15 mouse cellular contexts compared by ENCODE assay signal in the genomic region with DNA sequence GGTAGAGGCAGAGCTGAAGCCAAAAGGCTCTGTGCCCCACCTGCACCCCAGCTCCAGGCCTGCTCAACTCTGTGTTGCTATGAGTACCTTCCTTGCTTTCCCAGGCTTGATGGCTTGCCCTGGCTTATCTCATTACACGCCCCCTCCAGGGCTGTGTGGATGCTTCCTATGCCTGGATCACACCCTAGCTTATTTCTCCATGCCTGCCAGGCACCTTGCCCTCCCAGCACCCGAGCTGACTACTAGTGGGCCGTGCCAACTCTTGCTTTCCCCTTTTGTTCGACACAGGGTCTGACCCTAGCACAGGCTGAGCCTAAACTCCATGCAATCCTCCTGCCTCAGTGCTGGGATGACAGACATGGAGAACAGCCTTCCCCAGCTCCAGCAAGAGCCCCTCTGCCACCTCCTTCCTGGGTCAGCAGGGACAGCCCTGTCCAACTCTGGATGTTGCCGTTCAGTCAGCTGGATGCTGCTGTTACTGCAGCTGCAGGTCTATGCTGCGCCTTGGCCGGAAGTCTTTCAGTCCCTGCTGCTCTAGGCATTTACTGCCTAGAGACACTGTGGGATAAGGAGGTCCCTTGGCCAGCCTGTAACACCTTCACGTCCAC. TPM values are rescaled to one million over a fixed set of nuclear protein-coding genes. Genes with fewer than 3 reads are reported as not detected.
DNase-seq lines count a peak whose midpoint lies in the region; ATAC-seq and TF ChIP-seq lines count a peak whose summit lies in the region.
"Had no signal": no experiment of that assay in that cellular context is flagged by ENCODE, and none has a peak within 500 bp of the region (broad histone marks: within the 10 kb centered on the region; RNA-seq: fewer than 3 reads in every experiment).

No protein-coding gene starts in this region.

- no peak for ATAC-seq in forebrain, postnatal 0 days
- no peak for ATAC-seq in midbrain, embryonic 14.5 days (ENCODE audit: low FRiP score, low TSS enrichment)
- no peak for ATAC-seq in liver, embryonic 12.5 days

- peaks cover 46% of the 10 kb centered on the region for H3K4me1 ChIP-seq in forebrain, postnatal 0 days (ENCODE audit: insufficient read depth)
- H3K4me1 ChIP-seq in midbrain, embryonic 14.5 days (ENCODE audit: control insufficient read depth, insufficient read depth, low read length), result peaks cover 59% of the 10 kb centered on the region
- peaks cover 54% of the 10 kb centered on the region for H3K4me1 ChIP-seq in liver, embryonic 12.5 days

- peak overlapping the region; percentile 73 for H3K9ac ChIP-seq in forebrain, postnatal 0 days
- H3K9ac ChIP-seq in midbrain, embryonic 14.5 days (replicated peaks; ENCODE audit: low read length), result peak overlapping the region; percentile 60; the same call in 1 of the 2 replicates
- no peak overlapping the region for H3K9ac ChIP-seq in liver, embryonic 12.5 days
- H3K9ac ChIP-seq: kidney, embryonic 15.5 days had no signal

- no peaks in the 10 kb centered on the region for H3K27me3 ChIP-seq in forebrain, postnatal 0 days (ENCODE audit: insufficient read depth, low read length)
- no peaks in the 10 kb centered on the region for H3K27me3 ChIP-seq in midbrain, embryonic 14.5 days (ENCODE audit: control insufficient read depth, insufficient read depth, low read length)
- peaks cover 64% of the 10 kb centered on the region for H3K27me3 ChIP-seq in liver, embryonic 12.5 days (replicated peaks)

- no peak overlapping the region for H3K4me3 ChIP-seq in forebrain, postnatal 0 days (ENCODE audit: low read depth, low read length)
- peak overlapping the region; percentile 10; the same call in 1 of the 2 replicates for H3K4me3 ChIP-seq in midbrain, embryonic 14.5 days (replicated peaks; ENCODE audit: low read depth, low read length)
- no peak overlapping the region for H3K4me3 ChIP-seq in liver, embryonic 12.5 days
- H3K4me3 ChIP-seq: kidney, embryonic 15.5 days had no signal

- 79% methylated on average over 8 of the region's 8 CpGs for WGBS in forebrain, postnatal 0 days
- WGBS in midbrain, embryonic 14.5 days, result 66% methylated on average over 8 of the region's 8 CpGs
- 50% methylated on average over 8 of the region's 8 CpGs for WGBS in liver, embryonic 12.5 days (ENCODE audit: insufficient replicate concordance)

- peak overlapping the region; percentile 99; the same call in 1 of the 2 replicates for H3K27ac ChIP-seq in forebrain, postnatal 0 days (ENCODE audit: low read depth, low read length)
- H3K27ac ChIP-seq in midbrain, embryonic 14.5 days (replicated peaks; ENCODE audit: low read depth, low read length), result peak overlapping the region; percentile 99
- no peak overlapping the region for H3K27ac ChIP-seq in liver, embryonic 12.5 days
- H3K27ac ChIP-seq: kidney, embryonic 15.5 days had no signal

- H3K9me3 ChIP-seq in forebrain, postnatal 0 days (ENCODE audit: low read length), result no peaks in the 10 kb centered on the region
- no peaks in the 10 kb centered on the region for H3K9me3 ChIP-seq in midbrain, embryonic 14.5 days (ENCODE audit: control insufficient read depth, low read length)
- H3K9me3 ChIP-seq in liver, embryonic 12.5 days (replicated peaks), result no peaks in the 10 kb centered on the region
- H3K9me3 ChIP-seq: kidney, embryonic 15.5 days had no signal

- intact Hi-C loops in heart, postnatal 25 days (cut with DNase I), result no loop called here

- peaks cover 22% of the 10 kb centered on the region for H3K36me3 ChIP-seq in forebrain, postnatal 0 days (ENCODE audit: insufficient read depth)
- peaks cover 29% of the 10 kb centered on the region for H3K36me3 ChIP-seq in midbrain, embryonic 14.5 days (ENCODE audit: control insufficient read depth, insufficient read depth, low read length)
- peaks cover 22% of the 10 kb centered on the region for H3K36me3 ChIP-seq in liver, embryonic 12.5 days

- H3K4me2 ChIP-seq in forebrain, postnatal 0 days (ENCODE audit: low read depth), result peak overlapping the region; percentile 89
- peak overlapping the region; percentile 96 for H3K4me2 ChIP-seq in midbrain, embryonic 14.5 days (ENCODE audit: low read length)
- no peak overlapping the region for H3K4me2 ChIP-seq in liver, embryonic 12.5 days

- TF ChIP-seq CTCF in forebrain, postnatal 0 days (IDR thresholded peaks at IDR 0.05; ENCODE audit: low read depth), result no peak

- DNase-seq in heart, adult 11 months, result peak; percentile 92
- no peak for DNase-seq in heart, postnatal 25 days (ENCODE audit: low spot score)
- DNase-seq in cerebellum, postnatal 25 days, result peak; percentile 44 to 54
- DNase-seq in forebrain, postnatal 0 days, result no peak
- no peak for DNase-seq in midbrain, embryonic 14.5 days
- no peak for DNase-seq in thymus, postnatal 10 days (ENCODE audit: low spot score in 2 of 2)
- DNase-seq in urinary bladder, postnatal 10 days (ENCODE audit: low spot score), result no peak
- DNase-seq: adrenal gland, postnatal 10 days; B cell, adult 2 months; gastrocnemius, postnatal 14 days; heart, postnatal 36 days; liver; lung, postnatal 36 days had no signal

RNA-seq across cellular contexts. Expression of a gene that starts 1.9 kb away (rescaled TPM):
- 1 to 10 TPM; 3.4 to 4.0 TPM for total RNA-seq in heart, postnatal 25 days (2021)
- total RNA-seq in forebrain, postnatal 0 days (2014; rRNA removed), result 309 and 328 TPM in 2 replicates
- polyA plus RNA-seq in forebrain, postnatal 0 days (2015; fragmentation: Nextera tagmentation; extraction: Ambion mirVana), result 85.3 and 112 TPM in 2 replicates
- polyA plus RNA-seq in midbrain, embryonic 14.5 days (2014; fragmentation: Nextera tagmentation; extraction: Ambion mirVana), result 241 and 259 TPM in 2 replicates
- polyA plus RNA-seq in liver, embryonic 12.5 days (2016; fragmentation: Nextera tagmentation; extraction: Ambion mirVana), result 0.17 and 0.22 TPM in 2 replicates

RNA-seq across cellular contexts. Expression of a gene that starts 5.4 kb away (rescaled TPM):
- total RNA-seq in heart, postnatal 25 days (2021), result 100 to 1,000 TPM; 703 to 732 TPM
- 1,181 and 1,718 TPM in 2 replicates for total RNA-seq in forebrain, postnatal 0 days (2014; rRNA removed)
- polyA plus RNA-seq in forebrain, postnatal 0 days (2015; fragmentation: Nextera tagmentation; extraction: Ambion mirVana), result 681 and 897 TPM in 2 replicates
- 622 and 707 TPM in 2 replicates for polyA plus RNA-seq in midbrain, embryonic 14.5 days (2014; fragmentation: Nextera tagmentation; extraction: Ambion mirVana)
- 872 and 920 TPM in 2 replicates for polyA plus RNA-seq in liver, embryonic 12.5 days (2016; fragmentation: Nextera tagmentation; extraction: Ambion mirVana)

RNA-seq across cellular contexts. Expression of a gene that starts 22.7 kb away (rescaled TPM):
- total RNA-seq in heart, postnatal 25 days (2021), result 10 to 100 TPM; 11.4 to 13.8 TPM
- 19.2 and 22.8 TPM in 2 replicates for total RNA-seq in forebrain, postnatal 0 days (2014; rRNA removed)
- 32.4 and 35.6 TPM in 2 replicates for polyA plus RNA-seq in forebrain, postnatal 0 days (2015; fragmentation: Nextera tagmentation; extraction: Ambion mirVana)
- polyA plus RNA-seq in midbrain, embryonic 14.5 days (2014; fragmentation: Nextera tagmentation; extraction: Ambion mirVana), result 20.4 and 21.6 TPM in 2 replicates
- polyA plus RNA-seq in liver, embryonic 12.5 days (2016; fragmentation: Nextera tagmentation; extraction: Ambion mirVana), result 46.0 and 46.7 TPM in 2 replicates

RNA-seq across cellular contexts. Expression of a gene that starts 31.7 kb away (rescaled TPM):
- total RNA-seq in heart, postnatal 25 days (2021), result 1 to 10 TPM; 1.3 to 1.6 TPM
- 3.4 and 3.8 TPM in 2 replicates for total RNA-seq in forebrain, postnatal 0 days (2014; rRNA removed)
- polyA plus RNA-seq in forebrain, postnatal 0 days (2015; fragmentation: Nextera tagmentation; extraction: Ambion mirVana), result 7.4 TPM in 2 replicates
- polyA plus RNA-seq in midbrain, embryonic 14.5 days (2014; fragmentation: Nextera tagmentation; extraction: Ambion mirVana), result 2.5 and 3.5 TPM in 2 replicates
- 6.9 and 7.2 TPM in 2 replicates for polyA plus RNA-seq in liver, embryonic 12.5 days (2016; fragmentation: Nextera tagmentation; extraction: Ambion mirVana)

RNA-seq across cellular contexts. Expression of a gene that starts 32.1 kb away (rescaled TPM):
- total RNA-seq in heart, postnatal 25 days (2021), result 1 to 10 TPM; 1.9 to 2.1 TPM
- total RNA-seq in forebrain, postnatal 0 days (2014; rRNA removed), result 1.8 and 2.7 TPM in 2 replicates
- 5.1 and 6.4 TPM in 2 replicates for polyA plus RNA-seq in forebrain, postnatal 0 days (2015; fragmentation: Nextera tagmentation; extraction: Ambion mirVana)
- polyA plus RNA-seq in midbrain, embryonic 14.5 days (2014; fragmentation: Nextera tagmentation; extraction: Ambion mirVana), result 5.3 and 7.3 TPM in 2 replicates
- 61.4 and 61.6 TPM in 2 replicates for polyA plus RNA-seq in liver, embryonic 12.5 days (2016; fragmentation: Nextera tagmentation; extraction: Ambion mirVana)

Comparison
In these comparisons a context has a peak if more than half of its experiments do, and no peak if none do; other contexts are left out.
1. DNase-seq: peak in heart, adult 11 months (single experiment) and cerebellum, postnatal 25 days (2 of 2); none in heart, postnatal 25 days (single experiment), forebrain, postnatal 0 days (single experiment), midbrain, embryonic 14.5 days (single experiment), thymus, postnatal 10 days (0 of 2) and urinary bladder, postnatal 10 days (single experiment).
2. RNA of a gene that starts 1.9 kb away (polyA plus RNA-seq): 241 to 259 TPM in midbrain, embryonic 14.5 days and 85.3 to 112 TPM in forebrain, postnatal 0 days; 0.17 to 0.22 TPM in liver, embryonic 12.5 days; every median in the first group is over 10 times any median in the second.